ENCODE assay signal across 27 mouse cellular contexts in the genomic region with DNA sequence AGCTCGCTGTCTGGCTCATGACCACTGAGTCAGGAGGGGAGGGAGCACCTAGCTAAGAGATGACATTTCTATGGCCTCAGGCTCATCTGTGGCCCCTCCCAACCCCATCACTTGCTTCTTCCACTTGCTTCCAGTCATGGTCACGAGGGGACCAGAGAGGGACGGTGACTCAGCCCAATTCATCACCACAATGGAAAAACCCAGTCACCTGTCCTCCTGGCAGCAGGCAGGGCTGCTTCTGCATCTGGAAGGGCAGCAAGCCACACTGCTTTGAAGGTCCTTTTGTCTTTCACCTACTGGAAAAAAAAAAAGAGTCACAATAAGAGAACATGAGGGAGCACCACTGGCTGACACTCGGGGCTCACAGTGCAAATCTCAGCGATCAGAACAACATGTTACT. TPM values are rescaled to one million over a fixed set of nuclear protein-coding genes. Genes with fewer than 3 reads are reported as not detected.
DNase-seq lines count a peak whose midpoint lies in the region; ATAC-seq and TF ChIP-seq lines count a peak whose summit lies in the region.
"Had no signal": no experiment of that assay in that cellular context is flagged by ENCODE, and none has a peak within 500 bp of the region (broad histone marks: within the 10 kb centered on the region; RNA-seq: fewer than 3 reads in every experiment).

No protein-coding gene starts in this region.

- intact Hi-C loops in heart, adult 2 months (cut with DNase I): no loop called here

- peaks cover 38% of the 10 kb centered on the region for H3K27me3 ChIP-seq in liver, postnatal 0 days (ENCODE audit: insufficient read depth, low read length)
- H3K27me3 ChIP-seq in heart, adult 2 months (ENCODE audit: control insufficient read depth, insufficient read depth, low read length): peaks cover 3% of the 10 kb centered on the region
- 0 out of 2 replicates have a peak, but pooled peaks cover 3% of the 10 kb centered on the region for H3K27me3 ChIP-seq in midbrain, embryonic 15.5 days (replicated peaks)

- TF ChIP-seq POLR2A in heart, adult 2 months (IDR thresholded peaks at IDR 0.05; ENCODE audit: insufficient read depth, low read depth, low read length): no peak

- WGBS in liver, postnatal 0 days (ENCODE audit: insufficient replicate concordance): 61% methylated on average over 5 of the region's 5 CpGs
- WGBS in heart, adult 2 months: 66% methylated on average over 5 of the region's 5 CpGs
- WGBS in midbrain, embryonic 15.5 days: 80% methylated on average over 5 of the region's 5 CpGs

- ATAC-seq in liver, postnatal 0 days: no peak
- no peak for ATAC-seq in midbrain, embryonic 15.5 days (replicated peaks)
- ATAC-seq: hindbrain, embryonic 16.5 days; intestine, postnatal 0 days; lung, postnatal 0 days; Patski had no signal

- no peak for DNase-seq in layer of hippocampus, adult 2 months (ENCODE audit: low spot score in 2 of 2)
- no peak for DNase-seq in layer of hippocampus, postnatal 25 days (ENCODE audit: extremely low spot score in 1 of 2, low spot score in 1 of 2)
- DNase-seq in adrenal gland, adult 18-20 months (ENCODE audit: low spot score in 2 of 2): peak; percentile 36 to 55
- peak; percentile 80 to 83 for DNase-seq in adrenal gland, postnatal 36 days
- DNase-seq in liver, postnatal 0 days: no peak
- DNase-seq in heart, adult 2 months: no peak
- no peak for DNase-seq in lung, postnatal 36 days
- DNase-seq: B cell, adult 2 months; cerebellum, adult 2 months; cerebellum, postnatal 36 days; embryo, embryonic 11 days; left cerebral cortex, postnatal 4 days; retina, postnatal 1 day had no signal

- 0 out of 2 replicates have a peak, but pooled peaks cover 2% of the 10 kb centered on the region for H3K4me1 ChIP-seq in liver, postnatal 0 days (ENCODE audit: insufficient read depth)
- H3K4me1 ChIP-seq in heart, adult 2 months (ENCODE audit: control insufficient read depth, insufficient read depth, low read length): no peaks in the 10 kb centered on the region
- peaks cover 10% of the 10 kb centered on the region; the same call in 1 of the 2 replicates for H3K4me1 ChIP-seq in midbrain, embryonic 15.5 days

- no peak overlapping the region for H3K9ac ChIP-seq in liver, postnatal 0 days (replicated peaks)
- H3K9ac ChIP-seq in heart, adult 2 months (ENCODE audit: low read depth, low read length): no peak overlapping the region
- H3K9ac ChIP-seq in midbrain, embryonic 15.5 days: no peak overlapping the region
- H3K9ac ChIP-seq: embryonic facial prominence, embryonic 13.5 days; forebrain, embryonic 12.5 days; limb, embryonic 15.5 days; liver, embryonic 15.5 days; midbrain, embryonic 12.5 days had no signal

- no peak for TF ChIP-seq CTCF in layer of hippocampus, adult 2 months (conservative IDR thresholded peaks at IDR 0.05)
- no peak for TF ChIP-seq CTCF in liver, postnatal 0 days (IDR thresholded peaks at IDR 0.05; ENCODE audit: low read depth)
- TF ChIP-seq CTCF in heart, adult 2 months (IDR thresholded peaks at IDR 0.05): no peak

- no peaks in the 10 kb centered on the region for H3K36me3 ChIP-seq in liver, postnatal 0 days (replicated peaks; ENCODE audit: insufficient read depth, low read length)
- H3K36me3 ChIP-seq in heart, adult 2 months (ENCODE audit: control insufficient read depth, insufficient read depth, low read length): no peaks in the 10 kb centered on the region
- no peaks in the 10 kb centered on the region for H3K36me3 ChIP-seq in midbrain, embryonic 15.5 days (replicated peaks)
- H3K36me3 ChIP-seq: embryonic facial prominence, embryonic 13.5 days; forebrain, embryonic 12.5 days; limb, embryonic 15.5 days; liver, embryonic 15.5 days; midbrain, embryonic 12.5 days had no signal

- no peak overlapping the region for H3K4me3 ChIP-seq in layer of hippocampus, adult 2 months
- H3K4me3 ChIP-seq in liver, postnatal 0 days (ENCODE audit: low read depth, low read length): no peak overlapping the region
- no peak overlapping the region for H3K4me3 ChIP-seq in heart, adult 2 months
- H3K4me3 ChIP-seq in midbrain, embryonic 15.5 days: no peak overlapping the region
- H3K4me3 ChIP-seq: embryonic facial prominence, embryonic 13.5 days; erythroblast, embryonic 14.5 days; forebrain, embryonic 12.5 days; limb, embryonic 15.5 days; liver, embryonic 15.5 days; midbrain, embryonic 12.5 days had no signal

- H3K79me2 ChIP-seq in heart, adult 2 months (replicated peaks; ENCODE audit: control insufficient read depth, insufficient read depth, low read length): no peaks in the 10 kb centered on the region

- H3K9me3 ChIP-seq in liver, postnatal 0 days (ENCODE audit: low read length): no peaks in the 10 kb centered on the region
- no peaks in the 10 kb centered on the region for H3K9me3 ChIP-seq in midbrain, embryonic 15.5 days
- H3K9me3 ChIP-seq: embryonic facial prominence, embryonic 13.5 days; forebrain, embryonic 12.5 days; limb, embryonic 15.5 days; liver, embryonic 15.5 days; midbrain, embryonic 12.5 days had no signal

- H3K27ac ChIP-seq in layer of hippocampus, adult 2 months: peak overlapping the region; percentile 14; the same call in 1 of the 2 replicates
- no peak overlapping the region for H3K27ac ChIP-seq in liver, postnatal 0 days (ENCODE audit: low read depth)
- no peak overlapping the region for H3K27ac ChIP-seq in heart, adult 2 months
- no peak overlapping the region for H3K27ac ChIP-seq in midbrain, embryonic 15.5 days
- H3K27ac ChIP-seq: embryonic facial prominence, embryonic 13.5 days; forebrain, embryonic 12.5 days; limb, embryonic 15.5 days; liver, embryonic 15.5 days; midbrain, embryonic 12.5 days had no signal

- H3K4me2 ChIP-seq in liver, postnatal 0 days (ENCODE audit: low read depth, low read length): no peak overlapping the region
- no peak overlapping the region for H3K4me2 ChIP-seq in midbrain, embryonic 15.5 days
- H3K4me2 ChIP-seq: embryonic facial prominence, embryonic 13.5 days; forebrain, embryonic 12.5 days; heart, embryonic 11.5 days; limb, embryonic 15.5 days; liver, embryonic 15.5 days; midbrain, embryonic 12.5 days had no signal

- TF ChIP-seq EP300 in liver, postnatal 0 days (IDR thresholded peaks at IDR 0.05; ENCODE audit: low read depth): no peak
- TF ChIP-seq EP300 in heart, adult 2 months (IDR thresholded peaks at IDR 0.05; ENCODE audit: insufficient read depth, low read depth, low read length): no peak

RNA-seq across cellular contexts. Expression of a gene that starts 4.0 kb away (rescaled TPM):
- total RNA-seq in layer of hippocampus, adult 2 months (2021): 1,000 to 10,000 TPM; 1,421 to 1,432 TPM
- total RNA-seq in layer of hippocampus, postnatal 25 days (2021): 1,000 to 10,000 TPM; 1,420 to 1,424 TPM
- total RNA-seq in adrenal gland, adult 18-20 months (2021): 10 to 100 TPM; 28.2 to 28.7 TPM
- total RNA-seq in adrenal gland, postnatal 36 days (2021): 10 to 100 TPM; 16.1 to 21.6 TPM
- 0.48 and 0.92 TPM in 2 replicates for polyA plus RNA-seq in liver, postnatal 0 days (2015; fragmentation: Nextera tagmentation; extraction: Ambion mirVana)
- total RNA-seq in heart, adult 2 months (2021): 100 to 1,000 TPM; 147 to 152 TPM
- 370 and 528 TPM in 2 replicates for polyA plus RNA-seq in heart, adult 2 months (2012; rRNA removed)
- polyA plus RNA-seq in midbrain, embryonic 15.5 days (2015; fragmentation: Nextera tagmentation; extraction: Ambion mirVana): 379 and 386 TPM in 2 replicates
- total RNA-seq: granulocyte monocyte progenitor cell, adult 5-6 weeks; monocyte, adult 5-6 weeks had no signal

RNA-seq across cellular contexts. Expression of a gene that starts 39.6 kb away (rescaled TPM):
- 1 to 10 TPM; 1.9 to 2.9 TPM for total RNA-seq in layer of hippocampus, adult 2 months (2021)
- 1 to 10 TPM; 1.2 to 2.0 TPM for total RNA-seq in layer of hippocampus, postnatal 25 days (2021)
- 1 to 10 TPM; 1.6 to 1.7 TPM for total RNA-seq in adrenal gland, adult 18-20 months (2021)
- 1 to 10 TPM; 2.9 to 3.2 TPM for total RNA-seq in adrenal gland, postnatal 36 days (2021)
- 3.9 and 5.1 TPM in 2 replicates for polyA plus RNA-seq in liver, postnatal 0 days (2015; fragmentation: Nextera tagmentation; extraction: Ambion mirVana)
- total RNA-seq in heart, adult 2 months (2021): 1 to 10 TPM; 1.2 to 1.3 TPM
- polyA plus RNA-seq in heart, adult 2 months (2012; rRNA removed): 0.47 and 0.94 TPM in 2 replicates
- 6.6 and 7.5 TPM in 2 replicates for polyA plus RNA-seq in midbrain, embryonic 15.5 days (2015; fragmentation: Nextera tagmentation; extraction: Ambion mirVana)

RNA-seq across cellular contexts. Expression of a gene that starts 42.9 kb away (rescaled TPM):
- 10 to 100 TPM; 16.4 to 21.9 TPM for total RNA-seq in layer of hippocampus, adult 2 months (2021)
- 10 to 100 TPM; 19.9 to 22.0 TPM for total RNA-seq in layer of hippocampus, postnatal 25 days (2021)
- total RNA-seq in adrenal gland, adult 18-20 months (2021): 10 to 100 TPM; 29.0 to 38.2 TPM
- total RNA-seq in adrenal gland, postnatal 36 days (2021): 10 to 100 TPM; 30.1 to 35.5 TPM
- 14.0 and 18.4 TPM in 2 replicates for polyA plus RNA-seq in liver, postnatal 0 days (2015; fragmentation: Nextera tagmentation; extraction: Ambion mirVana)
- total RNA-seq in heart, adult 2 months (2021): 10 to 100 TPM; 14.3 to 15.3 TPM
- polyA plus RNA-seq in heart, adult 2 months (2012; rRNA removed): 8.0 and 13.1 TPM in 2 replicates
- polyA plus RNA-seq in midbrain, embryonic 15.5 days (2015; fragmentation: Nextera tagmentation; extraction: Ambion mirVana): 30.7 and 31.9 TPM in 2 replicates

Comparison
In these comparisons a context has a peak if more than half of its experiments do, and no peak if none do; other contexts are left out.
1. DNase-seq: peak in adrenal gland, adult 18-20 months (2 of 2) and adrenal gland, postnatal 36 days (2 of 2); none in layer of hippocampus, adult 2 months (0 of 2), layer of hippocampus, postnatal 25 days (0 of 2), liver, postnatal 0 days (single experiment), heart, adult 2 months (0 of 2) and lung, postnatal 36 days (single experiment).
2. RNA of a gene that starts 4.0 kb away (total RNA-seq): 1,421 to 1,432 TPM in layer of hippocampus, adult 2 months and 1,420 to 1,424 TPM in layer of hippocampus, postnatal 25 days; 147 to 152 TPM in heart, adult 2 months, 28.2 to 28.7 TPM in adrenal gland, adult 18-20 months and 16.1 to 21.6 TPM in adrenal gland, postnatal 36 days; every median in the first group is over 4 times any median in the second.